Mouse (Mus musculus) forebrain, embryonic 10.5 days (tissue): ENCODE results near the gene Cdk20. TPM values are rescaled to one million over a fixed set of nuclear protein-coding genes. Genes with fewer than 3 reads are reported as not detected.

Experiments used
- DNase-seq: peaks from one replicate; pipeline ENCODE4 v3.0.0-alpha.2; 2017; ENCODE audit warnings: low spot score; ENCODE audit errors: extremely low spot score
- H3K27ac ChIP-seq: fragments of 300-500 bp; sonication (generic); 2 replicates; pipeline ENCODE4 v1.5.1; 2016; ENCODE audit warnings: mild to moderate bottlenecking
- H3K27me3 ChIP-seq: fragments of 300-500 bp; sonication (generic); 2 replicates; pipeline ENCODE4 v1.6.1; 2016; ENCODE audit warnings: mild to moderate bottlenecking; ENCODE audit not compliant: poor library complexity, severe bottlenecking
- H3K36me3 ChIP-seq: fragments of 300-500 bp; sonication (generic); replicated peaks from 2 replicates; pipeline ENCODE4 v1.6.1; 2016; ENCODE audit warnings: mild to moderate bottlenecking, moderate library complexity
- H3K4me1 ChIP-seq: fragments of 300-500 bp; sonication (generic); 2 replicates; pipeline ENCODE4 v1.6.1; 2016
- H3K4me3 ChIP-seq: fragments of 300-500 bp; sonication (generic); 2 replicates; pipeline ENCODE4 v1.5.1; 2016; ENCODE audit warnings: mild to moderate bottlenecking, moderate library complexity
- H3K9me3 ChIP-seq: fragments of 300-500 bp; sonication (generic); 2 replicates; pipeline ENCODE4 v1.6.1; 2016; ENCODE audit warnings: mild to moderate bottlenecking, moderate library complexity
- WGBS: fragments of 180-500 bp; shearing (Covaris S2); methylation state at CpG from one replicate; pipeline ENCODE4 v1.1.7; 2016; 5-methylcytosine and 5-hydroxymethylcytosine counted together
- polyA plus RNA-seq: library from polyadenylated mRNA; unstranded; fragments of >200 nt; fragmentation: Nextera tagmentation; extraction: Ambion mirVana; gene quantifications from 2 replicates; pipeline ENCODE4 v1.2.1, GENCODE M21; 2016

Gene Cdk20
- polyA plus RNA-seq, 1 experiment from 2014 or later: 10.2 TPM

GRCm38 (mm10) chr13:64405550-64405949 lies 26.6 kb upstream of the Cdk20 start:
- H3K36me3 ChIP-seq: no peaks in the 10 kb centered on the region
- no peak for DNase-seq
- H3K4me3 ChIP-seq: no peak overlapping the region
- H3K9me3 ChIP-seq: no peaks in the 10 kb centered on the region
- H3K27ac ChIP-seq: no peak overlapping the region
- 0 out of 2 replicates have a peak, but pooled peaks cover 3% of the 10 kb centered on the region for H3K4me1 ChIP-seq
- H3K27me3 ChIP-seq: no peaks in the 10 kb centered on the region
- 84% methylated on average over 6 of the region's 6 CpGs for WGBS

DNA sequence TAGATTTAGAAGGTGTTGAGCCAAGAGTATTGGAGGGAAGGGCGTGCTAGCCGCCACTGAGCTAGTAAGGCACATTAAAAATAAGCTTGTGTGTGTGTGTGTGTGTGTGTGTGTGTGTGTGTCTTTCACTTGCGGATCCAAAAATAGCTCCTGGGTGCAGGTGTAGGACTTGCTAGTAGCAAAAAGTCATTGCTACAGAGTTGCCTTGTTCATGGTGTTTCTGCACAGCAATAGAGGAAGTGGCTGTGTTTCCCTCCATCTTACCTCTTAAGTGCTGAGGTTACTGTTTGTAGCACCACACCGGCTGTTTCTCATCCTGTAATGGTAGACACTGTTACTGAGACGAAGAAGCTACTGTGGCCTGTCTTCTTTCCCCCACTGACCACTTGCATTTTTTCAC lies 24.1 kb upstream of the Cdk20 start:
- Histone ChIP-seq H3K27ac (no peak overlapping the region), H3K9me3 (no peaks in the 10 kb centered on the region), H3K36me3 (no peaks in the 10 kb centered on the region), H3K4me3 (no peak overlapping the region), H3K4me1 (no peaks in the 10 kb centered on the region), H3K27me3 (no peaks in the 10 kb centered on the region)
- DNase-seq: no peak
- 91% methylated on average over 5 of the region's 5 CpGs for WGBS

DNA sequence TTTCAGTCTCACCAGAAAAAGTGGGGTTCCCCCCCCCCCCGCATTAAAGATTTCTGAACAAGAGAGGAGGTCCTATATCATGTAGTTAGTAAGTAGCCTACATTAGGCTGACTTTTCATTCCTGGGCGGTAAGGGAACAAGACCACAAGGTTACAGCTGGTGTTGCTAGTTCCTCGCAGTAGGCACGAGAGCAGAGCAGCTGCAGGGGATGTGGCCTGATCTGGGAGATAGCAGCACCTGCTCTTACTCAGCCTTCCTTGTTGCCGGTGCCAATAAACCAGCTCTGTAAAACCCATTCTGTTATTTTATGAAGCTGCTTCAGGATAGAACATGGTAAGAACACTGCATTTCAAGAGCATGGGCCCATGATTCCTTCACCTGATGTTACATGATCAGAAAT lies 21.5 kb upstream of the Cdk20 start:
- Histone ChIP-seq H3K4me3 (no peak overlapping the region), H3K27ac (no peak overlapping the region), H3K4me1 (no peaks in the 10 kb centered on the region), H3K36me3 (no peaks in the 10 kb centered on the region), H3K27me3 (no peaks in the 10 kb centered on the region), H3K9me3 (no peaks in the 10 kb centered on the region)
- DNase-seq: no peak
- 92% methylated on average over 5 of the region's 5 CpGs for WGBS

- no peaks in the 10 kb centered on the region for H3K27me3 ChIP-seq
- H3K9me3 ChIP-seq: no peaks in the 10 kb centered on the region
- WGBS: 81% methylated on average over 2 of the region's 2 CpGs
- no peak overlapping the region for H3K4me3 ChIP-seq
- no peaks in the 10 kb centered on the region for H3K36me3 ChIP-seq
- H3K27ac ChIP-seq: no peak overlapping the region
- H3K4me1 ChIP-seq: no peaks in the 10 kb centered on the region
- DNase-seq: no peak
These were observed 20.8 kb upstream of the Cdk20 start for GRCm38 (mm10) chr13:64411282-64411681.

DNA sequence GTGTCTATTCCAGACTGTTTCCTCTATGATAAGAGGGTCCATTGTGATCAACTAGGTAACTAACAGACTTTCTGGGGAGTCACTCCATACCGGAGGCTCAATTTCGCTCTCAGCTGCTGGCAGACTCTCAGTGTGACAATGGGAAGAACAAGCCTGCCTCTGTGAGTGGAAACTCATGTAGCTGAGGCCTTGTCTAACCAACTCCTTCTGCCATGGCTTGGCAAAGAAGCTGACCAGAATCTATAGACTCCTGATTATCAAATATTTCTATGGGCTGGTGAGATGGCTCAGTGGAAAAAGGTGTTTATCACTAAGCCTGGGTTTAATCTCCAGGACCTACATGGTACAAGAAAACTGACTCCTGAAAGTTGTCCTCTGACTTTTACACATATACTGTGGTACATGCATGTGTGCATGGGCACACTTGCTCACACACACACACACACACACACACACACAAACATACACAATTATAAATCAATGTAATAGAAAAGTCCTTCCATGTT lies 19.3 kb upstream of the Cdk20 start:
- Histone ChIP-seq H3K36me3 (no peaks in the 10 kb centered on the region), H3K4me3 (no peak overlapping the region), H3K27ac (no peak overlapping the region), H3K27me3 (no peaks in the 10 kb centered on the region), H3K9me3 (no peaks in the 10 kb centered on the region), H3K4me1 (no peaks in the 10 kb centered on the region)
- DNase-seq: no peak
- 81% methylated on average over 2 of the region's 2 CpGs for WGBS

DNA sequence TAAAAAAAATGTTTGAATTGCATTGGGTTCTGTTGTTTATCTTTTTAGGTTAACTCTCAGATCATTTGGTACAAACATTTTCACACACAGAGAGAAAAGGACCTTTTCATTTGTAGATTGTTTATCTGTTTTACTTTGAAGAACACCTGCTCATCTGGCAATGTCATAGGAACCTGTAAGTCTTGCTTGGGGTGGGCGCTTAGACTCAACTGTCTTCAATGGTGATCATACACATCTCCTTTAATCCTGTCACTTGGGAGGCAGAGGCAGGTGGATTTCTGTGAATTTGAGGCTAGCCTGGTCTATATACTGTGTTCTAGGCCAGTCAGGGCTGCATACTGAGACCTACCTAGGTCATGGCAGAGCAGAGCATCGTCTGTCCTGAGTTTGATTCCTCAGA lies 16.5 kb upstream of the Cdk20 start:
- Histone ChIP-seq H3K27me3 (no peaks in the 10 kb centered on the region), H3K27ac (no peak overlapping the region), H3K4me1 (no peaks in the 10 kb centered on the region), H3K36me3 (no peaks in the 10 kb centered on the region), H3K4me3 (no peak overlapping the region), H3K9me3 (no peaks in the 10 kb centered on the region)
- 82% methylated on average over 2 of the region's 2 CpGs for WGBS
- no peak for DNase-seq

- H3K4me3 ChIP-seq: no peak overlapping the region
- 80% methylated on average over 5 of the region's 5 CpGs for WGBS
- DNase-seq: no peak
- no peaks in the 10 kb centered on the region for H3K4me1 ChIP-seq
- no peaks in the 10 kb centered on the region for H3K27me3 ChIP-seq
- H3K27ac ChIP-seq: no peak overlapping the region
- H3K9me3 ChIP-seq: no peaks in the 10 kb centered on the region
- H3K36me3 ChIP-seq: no peaks in the 10 kb centered on the region
These were observed 15.0 kb upstream of the Cdk20 start for GRCm38 (mm10) chr13:64416955-64417601.

- H3K4me1 ChIP-seq: no peaks in the 10 kb centered on the region
- no peak overlapping the region for H3K27ac ChIP-seq
- H3K4me3 ChIP-seq: no peak overlapping the region
- WGBS: 91% methylated on average over 1 of the region's 1 CpGs
- H3K36me3 ChIP-seq: no peaks in the 10 kb centered on the region
- H3K9me3 ChIP-seq: no peaks in the 10 kb centered on the region
- H3K27me3 ChIP-seq: no peaks in the 10 kb centered on the region
- no peak for DNase-seq
These were observed 11.3 kb upstream of the Cdk20 start for GRCm38 (mm10) chr13:64420847-64421246.

DNA sequence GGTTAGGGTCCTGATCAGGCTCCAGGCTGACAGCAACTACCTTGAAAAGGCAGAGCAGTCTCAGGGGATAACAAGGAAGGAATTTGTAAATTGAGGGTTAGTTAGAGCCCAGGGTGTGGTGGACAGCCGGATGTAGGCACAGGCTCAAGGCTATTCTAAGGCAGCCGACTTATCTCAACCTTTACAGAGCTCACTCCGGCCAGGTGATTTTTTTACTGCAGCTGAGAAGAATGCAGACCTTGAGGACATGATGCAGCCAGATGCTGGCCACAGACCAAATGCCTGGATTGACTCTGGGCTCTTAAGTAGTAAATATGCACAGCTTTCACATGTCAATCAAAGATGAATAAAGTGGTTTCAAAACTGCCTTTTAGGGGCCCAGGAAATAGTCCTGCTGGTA lies 10.7 kb upstream of the Cdk20 start:
- WGBS: 72% methylated on average over 3 of the region's 3 CpGs
- no peak overlapping the region for H3K4me3 ChIP-seq
- no peaks in the 10 kb centered on the region for H3K4me1 ChIP-seq
- no peaks in the 10 kb centered on the region for H3K27me3 ChIP-seq
- no peak for DNase-seq
- no peak overlapping the region for H3K27ac ChIP-seq
- H3K9me3 ChIP-seq: no peaks in the 10 kb centered on the region
- no peaks in the 10 kb centered on the region for H3K36me3 ChIP-seq

DNA sequence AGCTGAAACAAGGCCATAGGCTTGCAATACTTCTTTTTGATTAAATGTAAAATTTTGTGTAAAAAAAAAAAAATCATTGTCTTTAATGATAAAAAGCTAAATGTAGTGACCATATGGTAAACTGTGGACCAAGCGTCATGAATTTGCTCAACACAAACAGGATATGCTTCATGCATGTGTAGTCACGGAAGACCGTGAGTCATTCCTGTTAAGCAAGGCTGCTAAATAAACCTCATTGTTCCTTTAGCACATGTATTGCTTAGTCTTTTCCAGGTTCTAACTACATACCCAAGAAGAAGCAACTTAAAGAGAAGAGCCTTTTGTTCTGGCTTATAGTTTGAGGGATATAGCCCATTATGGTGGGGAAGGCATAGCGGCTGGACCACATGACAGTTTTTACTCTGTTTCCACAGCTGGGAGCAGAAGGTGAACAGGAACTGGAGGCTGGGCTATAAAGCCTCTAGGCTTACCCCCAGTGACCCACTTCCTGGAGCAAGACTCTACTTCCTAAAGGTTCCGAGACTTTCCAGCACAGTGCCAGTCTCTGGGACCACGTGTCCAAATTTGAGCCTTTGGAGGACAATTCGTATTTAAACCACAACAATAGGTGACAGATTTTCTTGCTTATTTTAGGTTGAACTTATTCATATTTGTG lies 10.0 kb upstream of the Cdk20 start:
- H3K4me1 ChIP-seq: no peaks in the 10 kb centered on the region
- H3K4me3 ChIP-seq: no peak overlapping the region
- no peaks in the 10 kb centered on the region for H3K27me3 ChIP-seq
- DNase-seq: no peak
- H3K9me3 ChIP-seq: no peaks in the 10 kb centered on the region
- H3K27ac ChIP-seq: no peak overlapping the region
- H3K36me3 ChIP-seq: no peaks in the 10 kb centered on the region
- 86% methylated on average over 7 of the region's 7 CpGs for WGBS

DNA sequence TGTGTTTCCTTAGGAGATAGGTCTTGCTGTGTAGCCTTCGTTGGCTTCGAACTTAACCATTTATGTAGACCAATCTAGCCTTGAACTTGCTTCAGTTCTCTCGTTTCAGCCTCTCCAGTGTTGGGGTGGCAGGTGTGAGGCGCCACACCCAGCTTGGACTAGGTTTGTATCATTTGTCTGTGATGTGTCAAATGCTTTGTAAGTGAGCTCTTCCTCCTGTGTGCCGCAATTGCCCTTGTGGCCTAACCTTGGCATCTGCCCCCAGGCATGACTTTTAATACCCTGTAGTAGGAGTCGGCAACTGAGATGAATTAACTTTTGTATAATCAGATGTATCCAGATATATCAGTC lies 9.5 kb upstream of the Cdk20 start:
- no peak overlapping the region for H3K27ac ChIP-seq
- no peak overlapping the region for H3K4me3 ChIP-seq
- H3K9me3 ChIP-seq: no peaks in the 10 kb centered on the region
- no peaks in the 10 kb centered on the region for H3K4me1 ChIP-seq
- no peaks in the 10 kb centered on the region for H3K27me3 ChIP-seq
- H3K36me3 ChIP-seq: no peaks in the 10 kb centered on the region
- WGBS: 91% methylated on average over 6 of the region's 6 CpGs
- DNase-seq: no peak

DNA sequence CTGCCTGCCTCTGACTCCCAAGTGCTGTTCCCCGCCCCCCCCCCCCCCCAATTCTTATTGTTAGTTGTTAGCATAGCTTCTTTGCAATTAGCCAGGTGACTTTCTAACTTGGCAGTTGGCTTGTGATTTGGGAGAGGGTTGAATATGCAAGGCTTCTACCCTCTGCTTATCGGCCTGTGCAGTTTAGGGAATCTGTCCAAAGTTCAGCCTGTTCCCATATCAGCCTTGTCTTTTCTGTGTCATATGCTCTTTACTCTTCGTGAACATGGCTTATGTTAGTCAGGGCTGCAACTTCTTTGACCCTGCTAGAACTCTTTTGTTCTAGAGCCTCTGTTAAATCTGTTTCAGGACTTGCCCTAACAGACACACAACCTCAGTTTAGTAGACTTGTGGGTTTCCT lies 7.8 kb upstream of the Cdk20 start:
- H3K9me3 ChIP-seq: no peaks in the 10 kb centered on the region
- no peak overlapping the region for H3K4me3 ChIP-seq
- H3K36me3 ChIP-seq: no peaks in the 10 kb centered on the region
- WGBS: 76% methylated on average over 3 of the region's 3 CpGs
- no peaks in the 10 kb centered on the region for H3K27me3 ChIP-seq
- H3K27ac ChIP-seq: no peak overlapping the region
- DNase-seq: no peak
- H3K4me1 ChIP-seq: no peaks in the 10 kb centered on the region

DNA sequence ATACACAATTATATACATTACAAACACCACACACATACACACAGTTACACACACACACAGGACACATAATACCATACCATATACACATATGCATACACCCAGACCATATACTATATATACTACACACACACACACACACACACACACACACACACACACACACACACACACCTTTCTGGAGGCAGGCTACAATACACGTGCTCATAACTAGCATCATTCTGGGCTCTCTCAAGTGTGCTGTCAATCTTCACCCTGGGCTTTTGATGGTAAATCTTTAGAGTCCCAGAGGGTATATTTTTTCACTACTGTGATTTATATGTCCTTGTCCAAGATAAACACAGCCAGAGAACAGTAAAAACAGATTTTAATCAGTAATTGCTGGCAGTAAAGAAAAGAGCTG lies 6.8 kb upstream of the Cdk20 start:
- no peaks in the 10 kb centered on the region for H3K9me3 ChIP-seq
- WGBS: 88% methylated on average over 1 of the region's 1 CpGs
- no peak overlapping the region for H3K4me3 ChIP-seq
- H3K27ac ChIP-seq: no peak overlapping the region
- no peak for DNase-seq
- no peaks in the 10 kb centered on the region for H3K27me3 ChIP-seq
- no peaks in the 10 kb centered on the region for H3K36me3 ChIP-seq
- no peaks in the 10 kb centered on the region for H3K4me1 ChIP-seq
